Mouse (Mus musculus) forebrain, embryonic 15.5 days (tissue): Measurements from ENCODE around the gene Pgam2. TPM values are rescaled to one million over a fixed set of nuclear protein-coding genes. Genes with fewer than 3 reads are reported as not detected.

Experiments used
- ATAC-seq: fragments of 200-750 bp; cut with Nextera tagmentation; replicated peaks from 2 replicates; pipeline ENCODE4 v1.8.0; 2017; ENCODE audit warnings: mild to moderate bottlenecking, moderate TSS enrichment, moderate library complexity
- H3K27ac ChIP-seq: fragments of 300-500 bp; sonication (generic); replicated peaks from 2 replicates; pipeline ENCODE4 v1.5.1; 2015; ENCODE audit warnings: mild to moderate bottlenecking, inconsistent platforms
- H3K27me3 ChIP-seq: fragments of 300-500 bp; sonication (generic); 2 replicates; pipeline ENCODE4 v1.6.1; 2015; ENCODE audit warnings: inconsistent platforms
- H3K36me3 ChIP-seq: fragments of 300-500 bp; sonication (generic); 2 replicates; pipeline ENCODE4 v1.6.1; 2015; ENCODE audit warnings: mild to moderate bottlenecking, inconsistent platforms
- H3K4me1 ChIP-seq: fragments of 300-500 bp; sonication (generic); 2 replicates; pipeline ENCODE4 v1.6.1; 2015; ENCODE audit warnings: inconsistent platforms
- H3K4me2 ChIP-seq: fragments of 300-500 bp; sonication (generic); replicated peaks from 2 replicates; pipeline ENCODE4 v1.6.1; 2015; ENCODE audit warnings: mild to moderate bottlenecking, inconsistent platforms
- H3K4me3 ChIP-seq: fragments of 300-500 bp; sonication (generic); 2 replicates; pipeline ENCODE4 v1.5.1; 2015; ENCODE audit warnings: mild to moderate bottlenecking, inconsistent platforms
- H3K9ac ChIP-seq: fragments of 300-500 bp; sonication (generic); replicated peaks from 2 replicates; pipeline ENCODE4 v1.6.1; 2015; ENCODE audit warnings: mild to moderate bottlenecking, inconsistent platforms
- H3K9me3 ChIP-seq: fragments of 300-500 bp; sonication (generic); 2 replicates; pipeline ENCODE4 v1.6.1; 2016; ENCODE audit warnings: inconsistent platforms
- whole genome bisulfite sequencing: fragments of 180-500 bp; shearing (Covaris S2); methylation state at CpG from one replicate; pipeline ENCODE4 v1.1.7; 2015; ENCODE audit warnings: mixed read lengths; 5-methylcytosine and 5-hydroxymethylcytosine counted together
- polyA plus RNA-seq: library from polyadenylated mRNA; unstranded; fragments of >200 nt; fragmentation: Nextera tagmentation; extraction: Ambion mirVana; gene quantifications from 2 replicates; pipeline ENCODE4 v1.2.1, GENCODE M21; 2015

The Pgam2 gene
- polyA plus RNA-seq, result 1.9 and 3.1 TPM in 2 replicates

GRCm38 (mm10) chr11:5803551-5803981 lies at the start of gene Pgam2:
TSS of gene Pgam2 (minus strand) at chr11:5803733.
- Histone ChIP-seq H3K4me1 (no peaks in the 10 kb centered on the region), H3K9ac (no peak within 1 kb of the TSS), H3K4me2 (no peak within 1 kb of the TSS), H3K27ac (no peak within 1 kb of the TSS), H3K27me3 (no peaks in the 10 kb centered on the region), H3K4me3 (no peak within 1 kb of the TSS), H3K36me3 (peaks cover 27% of the 10 kb centered on the region), H3K9me3 (no peaks in the 10 kb centered on the region)
- WGBS, result 51% methylated on average over 8 of the region's 8 CpGs
- 0 out of 2 replicates have a peak, but pooled peaks have one; percentile 46 for ATAC-seq

GRCm38 (mm10) chr11:5852314-5852713 lies 48.8 kb upstream of the Pgam2 start:
- Histone ChIP-seq H3K27ac (no peak overlapping the region), H3K9me3 (no peaks in the 10 kb centered on the region), H3K4me1 (peaks cover 15% of the 10 kb centered on the region), H3K27me3 (no peaks in the 10 kb centered on the region), H3K4me2 (no peak overlapping the region), H3K4me3 (no peak overlapping the region), H3K36me3 (no peaks in the 10 kb centered on the region), H3K9ac (no peak overlapping the region)
- no peak for ATAC-seq
- WGBS, result 64% methylated on average over 1 of the region's 1 CpGs

- no peaks in the 10 kb centered on the region for H3K36me3 ChIP-seq
- ATAC-seq, result no peak
- H3K4me1 ChIP-seq, result peaks cover 15% of the 10 kb centered on the region
- no peak overlapping the region for H3K27ac ChIP-seq
- WGBS, result 54% methylated on average over 4 of the region's 4 CpGs
- H3K4me2 ChIP-seq, result no peak overlapping the region
- H3K4me3 ChIP-seq, result no peak overlapping the region
- no peaks in the 10 kb centered on the region for H3K27me3 ChIP-seq
- H3K9me3 ChIP-seq, result no peaks in the 10 kb centered on the region
- H3K9ac ChIP-seq, result no peak overlapping the region
Measured at GRCm38 (mm10) chr11:5851021-5851736, 47.6 kb upstream of the Pgam2 start.

- Histone ChIP-seq H3K4me1 (peaks cover 15% of the 10 kb centered on the region), H3K36me3 (no peaks in the 10 kb centered on the region), H3K9me3 (no peaks in the 10 kb centered on the region), H3K4me3 (no peak overlapping the region), H3K27me3 (no peaks in the 10 kb centered on the region), H3K4me2 (no peak overlapping the region), H3K27ac (no peak overlapping the region), H3K9ac (no peak overlapping the region)
- no peak for ATAC-seq
- WGBS, result 60% methylated on average over 5 of the region's 5 CpGs
Measured at GRCm38 (mm10) chr11:5850452-5850851, 46.9 kb upstream of the Pgam2 start.

GRCm38 (mm10) chr11:5849316-5849715 lies 45.8 kb upstream of the Pgam2 start:
- no peaks in the 10 kb centered on the region for H3K36me3 ChIP-seq
- no peaks in the 10 kb centered on the region for H3K27me3 ChIP-seq
- peak overlapping the region; percentile 75 for H3K27ac ChIP-seq
- H3K4me3 ChIP-seq, result no peak overlapping the region
- ATAC-seq, result peak; percentile 72
- H3K4me1 ChIP-seq, result peaks cover 15% of the 10 kb centered on the region
- H3K9me3 ChIP-seq, result no peaks in the 10 kb centered on the region
- no peak overlapping the region for H3K4me2 ChIP-seq
- H3K9ac ChIP-seq, result no peak overlapping the region
- 49% methylated on average over 2 of the region's 2 CpGs for WGBS

GRCm38 (mm10) chr11:5848741-5849140 lies 45.2 kb upstream of the Pgam2 start:
- ATAC-seq, result peak; percentile 92
- Histone ChIP-seq H3K27ac (peak overlapping the region; percentile 75), H3K4me3 (no peak overlapping the region), H3K4me2 (no peak overlapping the region), H3K27me3 (no peaks in the 10 kb centered on the region), H3K36me3 (no peaks in the 10 kb centered on the region), H3K4me1 (peaks cover 15% of the 10 kb centered on the region), H3K9me3 (no peaks in the 10 kb centered on the region), H3K9ac (no peak overlapping the region)
- 12% methylated on average over 6 of the region's 6 CpGs for WGBS

- Histone ChIP-seq H3K9me3 (no peaks in the 10 kb centered on the region), H3K27ac (no peak overlapping the region), H3K4me2 (no peak overlapping the region), H3K4me1 (peaks cover 15% of the 10 kb centered on the region), H3K9ac (no peak overlapping the region), H3K27me3 (no peaks in the 10 kb centered on the region), H3K4me3 (no peak overlapping the region), H3K36me3 (no peaks in the 10 kb centered on the region)
- 79% methylated on average over 7 of the region's 7 CpGs for WGBS
- ATAC-seq, result no peak
Measured at GRCm38 (mm10) chr11:5846639-5847345, 43.3 kb upstream of the Pgam2 start.

GRCm38 (mm10) chr11:5843131-5843530 lies 39.6 kb upstream of the Pgam2 start:
- Histone ChIP-seq H3K9ac (no peak overlapping the region), H3K27ac (no peak overlapping the region)
- WGBS, result 79% methylated on average over 3 of the region's 3 CpGs

GRCm38 (mm10) chr11:5841751-5842150 lies 38.2 kb upstream of the Pgam2 start:
- Histone ChIP-seq H3K9ac (no peak overlapping the region), H3K4me3 (no peak overlapping the region), H3K9me3 (no peaks in the 10 kb centered on the region), H3K36me3 (no peaks in the 10 kb centered on the region), H3K4me1 (peaks cover 8% of the 10 kb centered on the region), H3K27ac (no peak overlapping the region), H3K27me3 (no peaks in the 10 kb centered on the region), H3K4me2 (no peak overlapping the region)
- no peak for ATAC-seq
- 96% methylated on average over 2 of the region's 2 CpGs for WGBS

More at GRCm38 (mm10) chr11:5843131-5843530, 39.6 kb upstream of the Pgam2 start:
- Histone ChIP-seq H3K9me3 (no peaks in the 10 kb centered on the region), H3K27me3 (no peaks in the 10 kb centered on the region), H3K4me1 (peaks cover 2% of the 10 kb centered on the region; the same call in 1 of the 2 replicates), H3K4me3 (no peak overlapping the region), H3K36me3 (no peaks in the 10 kb centered on the region), H3K4me2 (no peak overlapping the region)
- no peak for ATAC-seq

- ATAC-seq, result no peak
- Histone ChIP-seq H3K9ac (no peak overlapping the region), H3K4me3 (no peak overlapping the region), H3K27ac (no peak overlapping the region), H3K4me2 (no peak overlapping the region), H3K27me3 (no peaks in the 10 kb centered on the region), H3K4me1 (peaks cover 8% of the 10 kb centered on the region), H3K36me3 (no peaks in the 10 kb centered on the region), H3K9me3 (no peaks in the 10 kb centered on the region)
- WGBS, result 77% methylated on average over 7 of the region's 7 CpGs
Measured at GRCm38 (mm10) chr11:5840346-5840745, 36.8 kb upstream of the Pgam2 start.

GRCm38 (mm10) chr11:5837251-5838246 lies 34.0 kb upstream of the Pgam2 start, which contains the start of gene Polm:
TSS of gene Polm (minus strand) at chr11:5838016.
- peak within 1 kb of the TSS; percentile 90 for H3K4me2 ChIP-seq
- peak within 1 kb of the TSS; percentile 76 for H3K9ac ChIP-seq
- H3K9me3 ChIP-seq, result no peaks in the 10 kb centered on the region
- under 1% methylated on average over 63 of the region's 63 CpGs for WGBS
- peaks cover 4% of the 10 kb centered on the region; the same call in 1 of the 2 replicates for H3K36me3 ChIP-seq
- H3K4me1 ChIP-seq, result peaks cover 8% of the 10 kb centered on the region
- H3K27me3 ChIP-seq, result no peaks in the 10 kb centered on the region
- peak within 1 kb of the TSS; percentile 81 for H3K27ac ChIP-seq
- ATAC-seq, result peak; percentile 97
- H3K4me3 ChIP-seq, result peak within 1 kb of the TSS; percentile 77
